Mouse (Mus musculus) E14TG2a.4 (cell line): ENCODE results near the gene Ccs.

ENCODE experiments used
- CTCF ChIP-seq: conservative IDR thresholded peaks from 2 replicates; pipeline ENCODE4 v1.5.1; 2014; ENCODE audit warnings: low read length
- POU5F1 ChIP-seq: IDR thresholded peaks from 2 replicates; pipeline ENCODE4 v1.6.1; 2014; ENCODE audit warnings: low read length, borderline replicate concordance

DNA sequence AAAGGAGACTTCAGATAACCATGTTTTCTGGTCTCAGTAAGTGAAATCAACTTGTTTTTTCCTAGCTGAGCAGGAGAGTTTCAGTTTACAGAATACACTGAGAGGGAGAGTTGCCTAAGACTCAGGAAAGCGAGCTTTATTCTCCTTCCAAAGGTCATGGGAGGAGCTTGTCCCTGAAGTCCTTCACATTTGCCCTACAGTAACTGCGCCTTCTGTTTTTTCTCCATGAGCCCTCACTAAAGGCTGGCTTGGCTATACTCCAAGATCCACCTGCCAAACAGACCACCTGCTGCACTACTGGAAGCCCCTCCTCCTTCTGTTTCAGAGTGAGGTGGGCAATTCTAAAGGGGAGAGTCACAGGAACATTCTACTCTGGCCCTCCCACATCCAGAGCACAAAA lies 3.0 kb downstream of the Ccs start:
- TF ChIP-seq CTCF (no peak), POU5F1 (no peak)
